Mouse (Mus musculus) c-Kit-positive CD71-positive TER-119-positive erythroid progenitor cells, embryonic 14.5 days (primary cell): ENCODE data around the gene Plau.

Experiments
- DNase-seq: peaks from one replicate; pipeline ENCODE4 v3.0.0-alpha.2; 2013; ENCODE audit warnings: low spot score

Plau gene

GRCm38 (mm10) chr14:20844671-20845576 is 8.5 kb downstream of the Plau start:
- no peak for DNase-seq

DNA sequence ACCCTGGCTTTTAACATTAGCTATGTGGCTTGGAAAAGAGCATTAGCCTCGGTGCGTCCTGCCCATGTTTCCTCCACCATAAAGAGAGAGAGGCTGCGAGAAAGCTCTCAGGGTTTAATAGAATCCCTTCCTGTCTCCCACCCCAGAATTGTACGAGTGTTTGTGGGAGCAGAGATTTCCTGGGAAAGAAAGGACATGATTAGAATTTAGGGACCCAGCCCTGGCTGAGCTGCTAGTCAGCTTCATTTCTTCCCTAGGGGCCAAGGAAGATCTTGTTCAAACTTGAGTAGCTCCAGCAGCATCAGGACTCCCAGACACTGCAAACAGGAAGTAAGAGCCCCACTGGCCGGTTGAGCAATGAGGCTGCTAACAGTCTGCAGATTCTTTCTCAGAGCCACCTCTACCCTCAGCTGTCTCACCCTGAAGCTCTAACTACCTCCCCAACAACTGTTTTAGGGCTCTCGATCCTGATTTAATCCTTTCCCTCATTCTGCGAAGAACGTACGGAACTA is 9.2 kb downstream of the Plau start:
- no peak for DNase-seq

- DNase-seq = no peak
Measured at GRCm38 (mm10) chr14:20846214-20846613, 9.8 kb downstream of the Plau start.

- DNase-seq = no peak
Measured at GRCm38 (mm10) chr14:20847637-20848129, 11.2 kb downstream of the Plau start.

DNA sequence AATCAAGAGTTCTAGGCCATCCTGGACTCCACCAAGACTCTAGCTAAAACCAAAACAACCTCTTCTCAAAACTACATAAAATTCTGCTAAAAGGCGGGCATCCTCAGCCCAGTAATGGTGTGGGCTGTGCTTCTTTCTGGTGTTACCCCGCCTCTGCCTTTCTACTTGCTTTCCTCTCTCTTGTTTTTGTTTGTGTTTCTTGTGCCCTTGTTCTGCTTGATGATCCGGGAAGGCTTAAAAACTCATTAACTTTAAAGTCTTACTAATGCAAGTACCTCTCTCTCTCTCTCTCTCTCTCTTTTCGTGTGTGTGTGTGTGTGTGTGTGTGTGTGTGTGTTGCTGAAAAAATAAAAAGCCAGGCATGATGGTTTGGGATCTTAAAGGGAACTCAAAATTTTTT is 13.3 kb downstream of the Plau start:
- no peak for DNase-seq

DNA sequence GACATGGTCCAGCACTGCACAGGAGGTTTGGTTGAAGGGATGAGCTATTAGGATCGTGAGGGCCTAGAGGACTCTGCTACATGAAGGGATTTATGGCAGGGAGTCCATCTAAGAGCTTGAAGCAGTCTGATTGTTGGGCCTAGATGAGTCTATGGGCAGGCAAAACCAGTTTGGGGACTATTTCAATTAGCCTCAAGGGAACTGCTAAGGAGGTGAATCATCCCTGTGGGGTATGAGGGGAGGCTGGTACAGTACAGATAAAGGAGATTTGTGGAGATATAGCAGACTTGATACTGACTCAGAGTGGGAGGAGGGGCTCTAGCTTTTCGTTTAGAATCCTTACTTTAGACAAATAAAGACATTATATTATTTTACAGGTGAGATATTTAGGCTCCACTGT is 14.0 kb downstream of the Plau start:
- no peak for DNase-seq

DNA sequence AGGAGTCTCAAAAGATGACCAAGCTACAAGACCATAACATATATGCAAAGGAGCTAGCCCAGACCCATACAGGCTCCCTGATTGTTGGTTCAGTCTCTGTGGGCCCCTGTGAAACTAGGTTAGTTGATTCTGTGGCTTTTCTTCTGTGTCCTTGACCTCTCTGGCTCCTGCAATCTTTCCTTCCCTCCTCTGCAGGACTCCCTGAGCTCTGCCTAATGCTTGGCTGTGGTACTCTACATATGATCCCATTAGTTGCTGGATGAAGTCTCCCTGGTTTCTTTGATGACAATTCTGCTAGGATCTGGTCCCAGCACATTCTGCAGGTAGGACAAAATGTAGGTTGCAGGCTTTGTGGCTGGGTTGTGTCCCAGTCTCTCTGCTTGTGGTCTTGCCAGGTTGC is 15.3 kb downstream of the Plau start:
- DNase-seq = no peak

DNA sequence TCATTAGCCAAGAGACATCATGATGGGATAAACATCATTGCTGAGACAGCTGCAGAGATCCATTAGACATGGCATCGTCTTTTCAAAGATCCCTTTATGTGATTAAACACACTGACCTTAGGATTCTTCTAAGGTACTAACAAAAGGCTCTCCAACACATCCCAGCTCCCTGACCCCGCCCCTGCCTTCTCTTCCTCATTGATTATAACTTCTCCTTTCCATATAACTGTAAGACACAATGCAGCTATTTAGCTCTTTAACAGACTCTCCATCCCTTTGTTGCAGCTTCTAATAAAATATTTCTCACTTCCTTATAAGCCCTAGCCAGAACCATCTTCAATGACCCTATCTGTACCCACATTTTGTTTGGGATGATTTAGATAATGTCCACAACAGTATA is 24.7 kb downstream of the Plau start:
- DNase-seq = no peak

DNA sequence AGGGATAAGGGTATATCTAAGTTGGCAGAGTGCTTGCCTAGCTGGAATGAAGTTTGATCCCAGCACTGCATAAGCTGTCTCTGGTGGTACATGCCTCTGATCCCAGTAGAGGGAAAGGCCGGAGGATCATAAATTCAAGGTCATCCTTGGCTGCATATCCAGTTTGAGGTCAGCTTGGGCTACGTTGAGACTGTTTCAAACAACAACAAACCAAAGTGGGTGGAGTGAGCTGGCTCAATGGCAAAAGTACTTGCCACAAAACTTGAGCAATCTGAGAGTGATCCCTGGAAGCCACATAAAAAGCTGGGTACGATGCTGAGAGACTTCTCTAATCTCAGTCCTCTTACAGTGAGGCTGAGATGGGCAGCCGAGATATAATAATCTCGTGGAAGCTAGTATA is 25.1 kb downstream of the Plau start:
- no peak for DNase-seq

GRCm38 (mm10) chr14:20863306-20864065 is 27.0 kb downstream of the Plau start:
- no peak for DNase-seq

- no peak for DNase-seq
Measured at GRCm38 (mm10) chr14:20864192-20864591, 27.7 kb downstream of the Plau start.

- no peak for DNase-seq
Measured at GRCm38 (mm10) chr14:20865604-20866003, 29.1 kb downstream of the Plau start.

- no peak for DNase-seq
Measured at GRCm38 (mm10) chr14:20866365-20866764, 29.9 kb downstream of the Plau start.

DNA sequence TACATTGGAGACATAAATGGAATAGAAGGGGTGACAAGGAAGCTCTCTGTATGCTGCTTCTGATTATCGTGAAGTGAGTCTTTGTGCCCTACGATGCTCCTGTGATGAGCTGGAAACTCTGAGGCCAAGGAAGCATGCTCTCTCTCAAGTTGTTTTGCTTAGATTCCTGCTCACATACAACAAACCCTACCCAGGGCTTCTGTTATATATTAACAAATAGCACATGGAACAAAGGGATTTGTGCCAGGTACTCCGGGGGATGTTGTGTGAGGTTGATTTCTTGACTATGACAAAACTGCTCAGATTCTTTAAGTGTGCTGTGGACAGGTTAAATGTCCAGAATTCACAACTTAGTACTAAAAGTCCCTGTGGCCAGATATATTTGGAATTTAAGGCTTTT is 33.6 kb downstream of the Plau start:
- no peak for DNase-seq

GRCm38 (mm10) chr14:20871495-20871894 is 35.0 kb downstream of the Plau start:
- no peak for DNase-seq

- DNase-seq = peak; percentile 80
Measured at GRCm38 (mm10) chr14:20873307-20873706, 36.8 kb downstream of the Plau start.

DNA sequence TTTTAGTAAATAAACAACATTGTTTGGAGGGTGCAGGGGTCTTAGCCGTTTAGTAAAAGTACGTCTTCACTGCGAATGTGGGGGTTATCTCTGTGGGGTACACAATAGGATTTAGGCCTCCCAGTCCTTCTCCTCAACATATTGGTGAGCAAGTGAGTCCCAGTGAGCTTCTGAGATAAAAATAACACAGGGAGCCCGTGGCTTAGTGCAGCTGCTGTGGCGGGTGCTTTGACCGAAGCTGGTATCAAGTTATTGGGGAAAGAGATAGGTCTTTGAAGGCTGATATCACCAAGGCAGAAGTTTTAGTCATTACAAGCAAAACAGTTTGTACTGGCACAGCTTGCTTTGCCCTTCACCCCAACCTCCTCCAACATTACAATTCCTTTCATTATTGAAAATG is 37.5 kb downstream of the Plau start:
- DNase-seq = no peak

- peak; percentile 44 for DNase-seq
Measured at GRCm38 (mm10) chr14:20884691-20885090, 48.2 kb downstream of the Plau start.

DNA sequence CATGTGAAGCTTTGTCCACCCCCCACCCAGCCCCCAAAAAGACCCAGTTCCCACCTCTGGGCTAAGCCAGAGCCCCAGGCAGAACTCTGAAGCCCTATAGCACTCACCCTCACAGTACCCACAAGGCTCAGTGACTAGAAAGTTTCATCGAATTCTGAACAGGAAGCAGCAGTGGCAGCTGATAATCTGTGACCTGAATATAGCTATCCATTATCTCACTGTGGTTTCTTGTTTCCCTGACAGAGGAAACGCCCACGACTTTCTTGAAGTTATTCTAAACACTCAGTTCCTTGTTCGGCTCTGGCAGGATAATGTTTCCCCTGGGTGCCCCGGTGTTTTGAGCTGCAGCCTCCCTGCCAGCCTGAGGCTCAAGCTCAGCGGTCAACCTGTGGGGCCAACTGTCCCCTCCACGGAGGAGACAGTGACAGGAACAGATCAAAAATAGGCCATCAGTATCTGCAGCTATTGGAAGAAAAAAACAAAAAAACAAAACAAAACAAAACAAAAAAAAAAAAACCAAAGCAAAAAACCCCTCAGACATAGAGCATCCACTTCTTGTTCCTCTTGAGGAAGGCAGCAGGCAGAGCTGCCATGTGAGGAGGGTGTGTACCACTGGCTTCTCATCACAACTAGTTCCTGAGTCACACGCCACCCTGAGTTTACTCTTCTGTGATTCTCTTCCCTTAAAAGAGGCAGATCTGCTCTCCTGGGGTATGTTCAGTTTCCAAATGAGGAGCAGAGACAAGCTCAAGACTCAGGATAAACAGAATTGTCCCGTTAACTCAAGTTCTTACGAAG is 48.8 kb downstream of the Plau start:
- DNase-seq = peak; percentile 68

DNA sequence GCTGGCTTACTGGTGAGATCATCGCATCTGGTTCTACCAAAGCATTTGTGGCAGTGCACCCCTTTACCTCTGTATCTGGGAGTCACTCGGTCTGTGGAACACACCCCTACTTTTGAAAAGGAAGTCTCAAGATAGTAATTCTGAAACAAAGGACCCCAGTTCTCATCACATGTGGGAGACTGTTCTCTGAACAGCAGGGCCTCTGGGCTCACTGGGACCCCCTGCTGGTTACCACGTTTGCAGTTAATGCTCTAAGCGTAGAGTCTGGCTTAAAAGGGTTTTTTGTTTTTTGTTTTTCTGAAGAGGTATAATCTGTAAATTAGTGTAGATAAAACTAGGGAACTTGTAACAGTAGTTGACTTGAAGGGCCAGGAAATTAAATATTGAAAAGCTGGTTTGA is 49.8 kb downstream of the Plau start:
- DNase-seq = no peak

GRCm38 (mm10) chr14:20887541-20888085 is 51.2 kb downstream of the Plau start:
- DNase-seq = no peak

DNA sequence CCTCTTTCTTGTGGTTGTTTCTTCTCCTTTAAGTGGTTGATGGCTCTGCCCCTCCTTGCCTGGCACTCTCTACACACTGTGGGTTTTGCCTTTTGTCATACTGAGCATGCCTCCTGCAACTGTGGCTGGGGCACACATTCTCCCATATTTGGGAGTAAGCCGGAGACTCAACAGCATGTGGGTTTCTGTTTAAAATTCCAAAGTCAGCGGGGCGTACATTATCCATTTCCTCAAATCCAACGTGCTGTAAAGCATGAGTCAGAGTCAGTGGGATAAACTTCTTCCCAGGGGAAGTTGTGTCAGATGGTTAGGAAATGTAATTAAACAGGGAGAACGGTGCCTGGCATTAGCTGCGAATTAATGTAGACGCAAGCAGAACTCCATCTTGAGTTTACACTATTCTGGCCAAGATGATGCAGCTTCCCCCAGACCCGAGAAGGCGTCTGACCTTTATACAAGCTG is 55.5 kb downstream of the Plau start:
- no peak for DNase-seq
